Mouse (Mus musculus) lung, embryonic 16.5 days (tissue): ENCODE measurements at regions not wholly inside any gene's neighbourhood (a gene's known extent, or its start where the extent isn't known, plus 50 kb on each side); places are given as distances from the start of the nearest gene placed in this dataset.

Source experiments
- ATAC-seq: fragments of 200-750 bp; cut with Nextera tagmentation; 2 replicates; pipeline ENCODE4 v1.8.0; 2017; ENCODE audit warnings: low read depth, mild to moderate bottlenecking, moderate library complexity
- H3K27ac ChIP-seq: fragments of 300-500 bp; sonication (generic); 2 replicates; pipeline ENCODE4 v1.5.1; 2014; ENCODE audit warnings: mild to moderate bottlenecking, control low read depth, low read length
- H3K27me3 ChIP-seq: fragments of 300-500 bp; sonication (generic); 2 replicates; pipeline ENCODE4 v1.6.1; 2014; ENCODE audit warnings: low read depth, low read length, mixed read lengths; ENCODE audit not compliant: control insufficient read depth, insufficient read depth
- H3K36me3 ChIP-seq: fragments of 300-500 bp; sonication (generic); 2 replicates; pipeline ENCODE4 v1.6.1; 2014; ENCODE audit warnings: low read length; ENCODE audit not compliant: control insufficient read depth, insufficient read depth
- H3K4me1 ChIP-seq: fragments of 300-500 bp; sonication (generic); replicated peaks from 2 replicates; pipeline ENCODE4 v1.6.1; 2014; ENCODE audit warnings: low read length, mixed read lengths; ENCODE audit not compliant: control insufficient read depth, insufficient read depth
- H3K4me2 ChIP-seq: fragments of 300-500 bp; sonication (generic); 2 replicates; pipeline ENCODE4 v1.6.1; 2014; ENCODE audit warnings: low read depth, low read length, control low read depth
- H3K4me3 ChIP-seq: fragments of 300-500 bp; sonication (generic); 2 replicates; pipeline ENCODE4 v1.5.1; 2014; ENCODE audit warnings: mild to moderate bottlenecking, low read length, control low read depth
- H3K9ac ChIP-seq: fragments of 300-500 bp; sonication (generic); 2 replicates; pipeline ENCODE4 v1.6.1; 2014; ENCODE audit warnings: low read length, control low read depth
- H3K9me3 ChIP-seq: fragments of 300-500 bp; sonication (generic); 2 replicates; pipeline ENCODE4 v1.6.1; 2016; ENCODE audit warnings: low read length; ENCODE audit not compliant: control insufficient read depth
- WGBS: fragments of 180-500 bp; shearing (Covaris S2); extraction: QIAGEN DNeasy Blood & Tissue Kit; methylation state at CpG from one replicate; pipeline ENCODE4 v1.1.7; 2014; 5-methylcytosine and 5-hydroxymethylcytosine counted together

GRCm38 (mm10) chr2:50757837-50758541 lies 390.9 kb downstream of the Rnd3 start:
- Histone ChIP-seq H3K9me3 (no peaks in the 10 kb centered on the region), H3K4me3 (no peak overlapping the region), H3K4me1 (no peaks in the 10 kb centered on the region), H3K27me3 (no peaks in the 10 kb centered on the region), H3K36me3 (no peaks in the 10 kb centered on the region), H3K27ac (no peak overlapping the region), H3K4me2 (no peak overlapping the region), H3K9ac (no peak overlapping the region)
- 71% methylated on average over 21 of the region's 21 CpGs for WGBS
- ATAC-seq = no peak

- ATAC-seq = no peak
- WGBS = 66% methylated on average over 9 of the region's 9 CpGs
These were observed 393.1 kb downstream of the Rnd3 start for GRCm38 (mm10) chr2:50755616-50756450.

DNA sequence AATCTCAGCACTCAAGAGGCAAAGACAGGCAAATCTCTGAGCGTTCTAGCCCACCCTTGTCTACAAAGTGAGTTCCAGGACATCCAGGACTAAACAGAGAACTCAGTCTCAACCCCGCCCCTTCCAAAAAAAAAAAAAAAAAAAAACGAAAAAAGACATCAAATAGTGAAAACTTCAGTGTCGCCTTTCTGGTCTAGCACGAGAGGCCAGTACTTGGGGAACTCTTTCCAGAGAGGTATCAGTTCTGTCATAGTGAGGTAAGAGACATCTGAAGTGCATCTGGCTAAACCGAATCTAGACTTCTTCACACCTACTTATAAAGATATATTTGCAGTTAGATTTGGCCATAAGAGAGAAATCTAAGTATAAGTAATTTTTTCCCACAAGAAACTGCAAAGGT lies 393.8 kb downstream of the Rnd3 start:
- Histone ChIP-seq H3K4me2 (no peak overlapping the region), H3K27ac (no peak overlapping the region), H3K9me3 (no peaks in the 10 kb centered on the region), H3K4me1 (no peaks in the 10 kb centered on the region), H3K27me3 (no peaks in the 10 kb centered on the region), H3K4me3 (no peak overlapping the region), H3K9ac (no peak overlapping the region), H3K36me3 (no peaks in the 10 kb centered on the region)
- WGBS = 46% methylated on average over 6 of the region's 6 CpGs
- ATAC-seq = no peak

More at GRCm38 (mm10) chr2:50755616-50756450, 393.1 kb downstream of the Rnd3 start:
- Histone ChIP-seq H3K27ac (no peak overlapping the region), H3K9me3 (no peaks in the 10 kb centered on the region), H3K27me3 (no peaks in the 10 kb centered on the region), H3K4me2 (no peak overlapping the region), H3K4me3 (no peak overlapping the region), H3K4me1 (no peaks in the 10 kb centered on the region), H3K9ac (no peak overlapping the region), H3K36me3 (no peaks in the 10 kb centered on the region)

DNA sequence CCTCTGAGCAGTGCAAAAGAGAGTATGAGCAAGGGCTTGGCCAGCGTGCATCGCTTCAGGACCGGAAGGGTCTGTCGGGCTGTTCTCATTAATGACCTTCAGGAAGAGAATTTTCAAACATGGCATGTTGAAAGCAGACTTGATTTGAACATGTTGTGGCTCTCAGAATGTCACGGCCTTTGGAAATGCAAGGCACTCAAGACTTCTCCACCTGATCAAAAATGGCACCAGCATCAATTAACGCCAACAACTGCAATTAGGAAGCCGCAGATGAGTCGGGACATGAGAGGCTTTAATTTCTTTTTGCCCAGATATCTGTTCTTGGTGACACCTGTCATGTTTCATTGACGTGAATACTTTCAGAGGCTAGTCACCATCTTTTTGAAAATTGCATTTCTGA lies 396.5 kb downstream of the Rnd3 start:
- Histone ChIP-seq H3K27me3 (no peaks in the 10 kb centered on the region), H3K4me1 (no peaks in the 10 kb centered on the region), H3K4me3 (no peak overlapping the region), H3K4me2 (no peak overlapping the region), H3K36me3 (no peaks in the 10 kb centered on the region), H3K9ac (no peak overlapping the region), H3K9me3 (no peaks in the 10 kb centered on the region), H3K27ac (no peak overlapping the region)
- WGBS = 69% methylated on average over 9 of the region's 9 CpGs
- ATAC-seq = no peak

GRCm38 (mm10) chr2:50750799-50751198 lies 398.1 kb downstream of the Rnd3 start:
- no peak overlapping the region for H3K9ac ChIP-seq

GRCm38 (mm10) chr2:50744625-50745214 lies 404.2 kb downstream of the Rnd3 start:
- H3K4me2 ChIP-seq = no peak overlapping the region
- H3K4me1 ChIP-seq = no peaks in the 10 kb centered on the region
- H3K9ac ChIP-seq = no peak overlapping the region
- WGBS = 85% methylated on average over 13 of the region's 13 CpGs
- no peak overlapping the region for H3K27ac ChIP-seq
- H3K4me3 ChIP-seq = no peak overlapping the region
- H3K36me3 ChIP-seq = no peaks in the 10 kb centered on the region
- H3K27me3 ChIP-seq = no peaks in the 10 kb centered on the region
- ATAC-seq = no peak
- no peaks in the 10 kb centered on the region for H3K9me3 ChIP-seq

More at GRCm38 (mm10) chr2:50750799-50751198, 398.1 kb downstream of the Rnd3 start:
- no peak overlapping the region for H3K27ac ChIP-seq
- no peaks in the 10 kb centered on the region for H3K36me3 ChIP-seq
- H3K9me3 ChIP-seq = no peaks in the 10 kb centered on the region
- no peak overlapping the region for H3K4me2 ChIP-seq
- H3K27me3 ChIP-seq = no peaks in the 10 kb centered on the region
- WGBS = 58% methylated on average over 5 of the region's 5 CpGs
- no peak overlapping the region for H3K4me3 ChIP-seq
- no peaks in the 10 kb centered on the region for H3K4me1 ChIP-seq
- no peak for ATAC-seq

DNA sequence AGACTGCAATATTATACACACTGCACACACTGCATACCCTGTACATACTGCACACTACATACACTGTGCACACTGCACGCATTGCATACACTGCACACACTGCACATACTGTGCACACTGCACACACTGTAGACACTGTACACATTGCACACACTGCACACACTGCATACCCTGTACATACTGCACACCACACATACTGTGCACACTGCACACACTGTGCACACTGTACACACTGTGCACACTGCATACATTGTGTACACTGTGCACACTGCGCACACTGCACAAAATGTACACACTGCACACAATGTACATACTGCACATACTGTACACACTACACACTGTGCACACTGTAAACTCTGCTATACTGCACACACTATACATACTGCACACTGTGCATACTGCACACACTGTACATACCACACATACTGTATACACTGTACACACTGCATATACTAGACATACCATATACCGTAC lies 405.1 kb downstream of the Rnd3 start:
- Histone ChIP-seq H3K4me2 (no peak overlapping the region), H3K27ac (no peak overlapping the region), H3K9me3 (no peaks in the 10 kb centered on the region), H3K4me1 (no peaks in the 10 kb centered on the region), H3K4me3 (no peak overlapping the region), H3K36me3 (no peaks in the 10 kb centered on the region), H3K27me3 (no peaks in the 10 kb centered on the region), H3K9ac (no peak overlapping the region)
- peak; percentile 45; the same call in 1 of the 2 replicates for ATAC-seq
- WGBS = 95% methylated on average over 3 of the region's 3 CpGs

GRCm38 (mm10) chr2:50742421-50742820 lies 406.5 kb downstream of the Rnd3 start:
- no peaks in the 10 kb centered on the region for H3K27me3 ChIP-seq
- no peak overlapping the region for H3K9ac ChIP-seq
- no peak overlapping the region for H3K4me3 ChIP-seq
- WGBS = 45% methylated on average over 2 of the region's 2 CpGs
- H3K27ac ChIP-seq = no peak overlapping the region
- no peaks in the 10 kb centered on the region for H3K9me3 ChIP-seq
- H3K4me2 ChIP-seq = no peak overlapping the region
- H3K4me1 ChIP-seq = no peaks in the 10 kb centered on the region
- peak; percentile 83 for ATAC-seq
- H3K36me3 ChIP-seq = no peaks in the 10 kb centered on the region

- H3K4me2 ChIP-seq = no peak overlapping the region
- no peak overlapping the region for H3K27ac ChIP-seq
- no peaks in the 10 kb centered on the region for H3K4me1 ChIP-seq
- no peak for ATAC-seq
- H3K36me3 ChIP-seq = no peaks in the 10 kb centered on the region
- no peaks in the 10 kb centered on the region for H3K9me3 ChIP-seq
- 55% methylated on average over 2 of the region's 2 CpGs for WGBS
- no peaks in the 10 kb centered on the region for H3K27me3 ChIP-seq
- no peak overlapping the region for H3K9ac ChIP-seq
- H3K4me3 ChIP-seq = no peak overlapping the region
These were observed 407.6 kb downstream of the Rnd3 start for GRCm38 (mm10) chr2:50741337-50741736.
